Mouse (Mus musculus): ENCODE measurements around the gene Clpx. TPM values are rescaled to one million over a fixed set of nuclear protein-coding genes. Genes with fewer than 3 reads are reported as not detected.
A peak's percentile ranks its signal among the peaks of the same experiment; 100 is the strongest.
"Not testable (repeated sequence)": the region's sequence is repeated elsewhere in the genome, so short reads cannot be mapped to it uniquely, and the experiment has no call there.

Gene Clpx
- polyA plus RNA-seq, 1 experiment from 2014 or later, result 53.9 TPM

GRCm38 (mm10) chr9:65325971-65326370 is 31.9 kb downstream of the Clpx start:
- Histone ChIP-seq H3K27ac (ENCODE audit: low read length) (no peak overlapping the region), H3K9me3 (replicated peaks; ENCODE audit: control insufficient read depth, low read length) (no peaks in the 10 kb centered on the region), H3K4me3 (replicated peaks; ENCODE audit: low read length) (no peak overlapping the region), H3K36me3 (ENCODE audit: control insufficient read depth, insufficient read depth, low read length) (peaks cover 14% of the 10 kb centered on the region), H3K4me2 (ENCODE audit: low read depth, low read length) (no peak overlapping the region), H3K27me3 (ENCODE audit: control insufficient read depth, insufficient read depth, low read length) (no peaks in the 10 kb centered on the region), H3K9ac (ENCODE audit: low read length) (no peak overlapping the region), H3K4me1 (ENCODE audit: control insufficient read depth, insufficient read depth, low read length) (no peaks in the 10 kb centered on the region)
- ATAC-seq (ENCODE audit: insufficient read depth, low FRiP score), result no peak

- Histone ChIP-seq H3K4me1 (ENCODE audit: control insufficient read depth, insufficient read depth, low read length) (no peaks in the 10 kb centered on the region), H3K4me3 (replicated peaks; ENCODE audit: low read length) (no peak overlapping the region), H3K27ac (ENCODE audit: low read length) (no peak overlapping the region), H3K36me3 (ENCODE audit: control insufficient read depth, insufficient read depth, low read length) (peaks cover 15% of the 10 kb centered on the region), H3K9ac (ENCODE audit: low read length) (no peak overlapping the region), H3K27me3 (ENCODE audit: control insufficient read depth, insufficient read depth, low read length) (no peaks in the 10 kb centered on the region), H3K9me3 (replicated peaks; ENCODE audit: control insufficient read depth, low read length) (no peaks in the 10 kb centered on the region), H3K4me2 (ENCODE audit: low read depth, low read length) (no peak overlapping the region)
- 92% methylated on average over 2 of the region's 2 CpGs for WGBS
- ATAC-seq (ENCODE audit: insufficient read depth, low FRiP score), result no peak
These were observed 33.3 kb downstream of the Clpx start for GRCm38 (mm10) chr9:65327371-65327770.

- H3K9ac ChIP-seq (ENCODE audit: low read length), result no peak overlapping the region
- no peak for ATAC-seq (ENCODE audit: insufficient read depth, low FRiP score)
- H3K4me1 ChIP-seq (ENCODE audit: control insufficient read depth, insufficient read depth, low read length), result no peaks in the 10 kb centered on the region
- H3K4me3 ChIP-seq (replicated peaks; ENCODE audit: low read length), result no peak overlapping the region
- no peaks in the 10 kb centered on the region for H3K27me3 ChIP-seq (ENCODE audit: control insufficient read depth, insufficient read depth, low read length)
- H3K4me2 ChIP-seq (ENCODE audit: low read depth, low read length), result no peak overlapping the region
- H3K36me3 ChIP-seq (ENCODE audit: control insufficient read depth, insufficient read depth, low read length), result peaks cover 4% of the 10 kb centered on the region
- H3K27ac ChIP-seq (ENCODE audit: low read length), result no peak overlapping the region
- 81% methylated on average over 5 of the region's 5 CpGs for WGBS
- no peaks in the 10 kb centered on the region for H3K9me3 ChIP-seq (replicated peaks; ENCODE audit: control insufficient read depth, low read length)
These were observed 39.9 kb downstream of the Clpx start for GRCm38 (mm10) chr9:65333958-65334357.

GRCm38 (mm10) chr9:65339146-65339545 is 45.1 kb downstream of the Clpx start:
- H3K4me1 ChIP-seq (ENCODE audit: control insufficient read depth, insufficient read depth, low read length), result no peaks in the 10 kb centered on the region
- H3K4me3 ChIP-seq (replicated peaks; ENCODE audit: low read length), result no peak overlapping the region
- no peak for ATAC-seq (ENCODE audit: insufficient read depth, low FRiP score)
- H3K4me2 ChIP-seq (ENCODE audit: low read depth, low read length), result no peak overlapping the region
- H3K27me3 ChIP-seq (ENCODE audit: control insufficient read depth, insufficient read depth, low read length), result no peaks in the 10 kb centered on the region
- no peaks in the 10 kb centered on the region; the same call in 1 of the 2 replicates for H3K9me3 ChIP-seq (replicated peaks; ENCODE audit: control insufficient read depth, low read length)
- no peak overlapping the region for H3K9ac ChIP-seq (ENCODE audit: low read length)
- no peak overlapping the region for H3K27ac ChIP-seq (ENCODE audit: low read length)
- H3K36me3 ChIP-seq (ENCODE audit: control insufficient read depth, insufficient read depth, low read length), result no peaks in the 10 kb centered on the region
- WGBS, result 83% methylated on average over 4 of the region's 4 CpGs

GRCm38 (mm10) chr9:65340414-65340813 is 46.4 kb downstream of the Clpx start:
- Histone ChIP-seq H3K4me3 (replicated peaks; ENCODE audit: low read length) (no peak overlapping the region), H3K4me1 (ENCODE audit: control insufficient read depth, insufficient read depth, low read length) (no peaks in the 10 kb centered on the region), H3K4me2 (ENCODE audit: low read depth, low read length) (no peak overlapping the region), H3K36me3 (ENCODE audit: control insufficient read depth, insufficient read depth, low read length) (no peaks in the 10 kb centered on the region), H3K27ac (ENCODE audit: low read length) (no peak overlapping the region), H3K9me3 (replicated peaks; ENCODE audit: control insufficient read depth, low read length) (peaks cover 5% of the 10 kb centered on the region; the same call in 1 of the 2 replicates), H3K9ac (ENCODE audit: low read length) (no peak overlapping the region), H3K27me3 (ENCODE audit: control insufficient read depth, insufficient read depth, low read length) (no peaks in the 10 kb centered on the region)
- ATAC-seq (ENCODE audit: insufficient read depth, low FRiP score), result no peak
- WGBS, result 87% methylated on average over 2 of the region's 2 CpGs

GRCm38 (mm10) chr9:65345439-65345838 is 51.4 kb downstream of the Clpx start:
- H3K9ac ChIP-seq (ENCODE audit: low read length), result peak overlapping the region; percentile 97
- peak overlapping the region; percentile 99 for H3K4me3 ChIP-seq (replicated peaks; ENCODE audit: low read length)
- not testable (repeated sequence) for H3K9me3 ChIP-seq (replicated peaks; ENCODE audit: control insufficient read depth, low read length); H3K36me3 ChIP-seq (ENCODE audit: control insufficient read depth, insufficient read depth, low read length); ATAC-seq (ENCODE audit: insufficient read depth, low FRiP score); H3K27me3 ChIP-seq (ENCODE audit: control insufficient read depth, insufficient read depth, low read length)
- H3K4me2 ChIP-seq (ENCODE audit: low read depth, low read length), result peak overlapping the region; percentile 93
- 72% methylated on average over 11 of the region's 11 CpGs for WGBS
- H3K4me1 ChIP-seq (ENCODE audit: control insufficient read depth, insufficient read depth, low read length), result peaks cover 11% of the 10 kb centered on the region
- H3K27ac ChIP-seq (ENCODE audit: low read length), result peak overlapping the region; percentile 97

- ATAC-seq (ENCODE audit: insufficient read depth, low FRiP score), result peak; percentile 94
These were observed 51.9 kb downstream of the Clpx start, which contains the start of gene Pdcd7 for GRCm38 (mm10) chr9:65345854-65346475. Pdcd7 (plus strand) TSS chr9:65346104.

GRCm38 (mm10) chr9:65346476-65347111 is 52.5 kb downstream of the Clpx start:
- peak; percentile 77 for ATAC-seq (ENCODE audit: insufficient read depth, low FRiP score)
- Histone ChIP-seq H3K4me2 (ENCODE audit: low read depth, low read length) (peak overlapping the region; percentile 93), H3K27me3 (ENCODE audit: control insufficient read depth, insufficient read depth, low read length) (no peaks in the 10 kb centered on the region), H3K9ac (ENCODE audit: low read length) (peak overlapping the region; percentile 97), H3K4me3 (replicated peaks; ENCODE audit: low read length) (peak overlapping the region; percentile 99), H3K9me3 (replicated peaks; ENCODE audit: control insufficient read depth, low read length) (0 out of 2 replicates have a peak, but pooled peaks cover 5% of the 10 kb centered on the region), H3K4me1 (ENCODE audit: control insufficient read depth, insufficient read depth, low read length) (peaks cover 11% of the 10 kb centered on the region), H3K36me3 (ENCODE audit: control insufficient read depth, insufficient read depth, low read length) (no peaks in the 10 kb centered on the region), H3K27ac (ENCODE audit: low read length) (peak overlapping the region; percentile 97)
- under 1% methylated on average over 76 of the region's 77 CpGs for whole genome bisulfite sequencing

More at GRCm38 (mm10) chr9:65345854-65346475, 51.9 kb downstream of the Clpx start, which contains the start of gene Pdcd7:
- peak within 1 kb of the TSS; percentile 93 for H3K4me2 ChIP-seq (ENCODE audit: low read depth, low read length)
- H3K27me3 ChIP-seq (ENCODE audit: control insufficient read depth, insufficient read depth, low read length), result no peaks in the 10 kb centered on the region
- H3K9me3 ChIP-seq (replicated peaks; ENCODE audit: control insufficient read depth, low read length), result 0 out of 2 replicates have a peak, but pooled peaks cover 5% of the 10 kb centered on the region
- no peaks in the 10 kb centered on the region for H3K36me3 ChIP-seq (ENCODE audit: control insufficient read depth, insufficient read depth, low read length)
- H3K9ac ChIP-seq (ENCODE audit: low read length), result peak within 1 kb of the TSS; percentile 97
- H3K4me3 ChIP-seq (replicated peaks; ENCODE audit: low read length), result peak within 1 kb of the TSS; percentile 99
- H3K27ac ChIP-seq (ENCODE audit: low read length), result peak within 1 kb of the TSS; percentile 97
- H3K4me1 ChIP-seq (ENCODE audit: control insufficient read depth, insufficient read depth, low read length), result peaks cover 11% of the 10 kb centered on the region
- under 1% methylated on average over 57 of the region's 59 CpGs for WGBS

GRCm38 (mm10) chr9:65347112-65347850 is 53.2 kb downstream of the Clpx start:
- H3K4me1 ChIP-seq (ENCODE audit: control insufficient read depth, insufficient read depth, low read length), result peaks cover 11% of the 10 kb centered on the region
- H3K4me3 ChIP-seq (replicated peaks; ENCODE audit: low read length), result peak overlapping the region; percentile 99
- peak overlapping the region; percentile 93 for H3K4me2 ChIP-seq (ENCODE audit: low read depth, low read length)
- 0 out of 2 replicates have a peak, but pooled peaks cover 5% of the 10 kb centered on the region for H3K9me3 ChIP-seq (replicated peaks; ENCODE audit: control insufficient read depth, low read length)
- 39% methylated on average over 8 of the region's 8 CpGs for WGBS
- H3K27ac ChIP-seq (ENCODE audit: low read length), result peak overlapping the region; percentile 97
- H3K27me3 ChIP-seq (ENCODE audit: control insufficient read depth, insufficient read depth, low read length), result no peaks in the 10 kb centered on the region
- no peaks in the 10 kb centered on the region for H3K36me3 ChIP-seq (ENCODE audit: control insufficient read depth, insufficient read depth, low read length)
- H3K9ac ChIP-seq (ENCODE audit: low read length), result peak overlapping the region; percentile 97
- no peak for ATAC-seq (ENCODE audit: insufficient read depth, low FRiP score)
